Mouse (Mus musculus): ENCODE measurements around the gene Olfr1377. TPM values are rescaled to one million over a fixed set of nuclear protein-coding genes. Genes with fewer than 3 reads are reported as not detected.

Gene Olfr1377
- total and polyA plus RNA-seq, 3 experiments, result not detected

DNA sequence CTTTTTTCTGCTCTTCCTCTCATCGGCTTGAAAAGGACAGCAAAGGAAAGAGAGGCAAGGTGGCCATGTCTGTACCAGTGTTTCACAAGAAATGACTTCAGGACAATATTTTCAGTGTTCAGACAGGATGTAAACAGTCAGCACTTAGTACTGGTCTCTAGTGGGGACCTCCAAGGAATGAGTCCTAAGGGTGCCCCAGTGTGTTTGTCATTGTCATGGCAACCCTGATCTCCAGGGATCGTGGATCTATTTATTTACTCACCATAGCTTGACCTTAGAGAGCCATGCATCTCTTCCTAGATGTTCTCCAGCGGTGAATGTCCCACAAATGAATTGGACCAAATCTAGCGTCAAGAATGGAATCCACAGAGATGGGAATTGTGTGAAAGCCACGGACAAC, 21.5 kb downstream of the Olfr1377 start, which contains the start of gene Olfr51:
Gene Olfr51, plus strand, starts transcription at position 301 of the 400 bp plus-strand sequence.
- Histone ChIP-seq H3K4me2 (ENCODE audit: insufficient read depth, low read depth, poor library complexity, severe bottlenecking) (no peak within 1 kb of the TSS), H3K9me3 (replicated peaks; ENCODE audit: low read length) (no peaks in the 10 kb centered on the region), H3K79me2 (replicated peaks; ENCODE audit: control insufficient read depth, extremely low read depth, insufficient read depth, poor library complexity, severe bottlenecking) (no peaks in the 10 kb centered on the region), H3K4me1 (ENCODE audit: control insufficient read depth in 1 of 2, insufficient read depth in 2 of 2) (no peaks in the 10 kb centered on the region), H3K27me3 (replicated peaks) (peaks cover 75% of the 10 kb centered on the region), H3K27ac (ENCODE audit: insufficient read depth, low read depth) (no peak within 1 kb of the TSS), H3K9ac (ENCODE audit: insufficient read depth, low read depth) (no peak within 1 kb of the TSS), H3K4me3 (replicated peaks in 1 of 3; ENCODE audit: low read depth in 2 of 3, low read length in 2 of 3, poor library complexity in 1 of 3) (no peak within 1 kb of the TSS), H3K36me3 (replicated peaks in 1 of 2; ENCODE audit: control insufficient read depth in 1 of 2, insufficient read depth in 1 of 2, low read length in 1 of 2) (no peaks in the 10 kb centered on the region)
- dilution Hi-C loops (cut with MboI; ENCODE audit: extremely low pct_ligation_motif_present, extremely low pct_unique_long_range_greater_than_20kb, low sequenced_read_pairs) (no loop called here), in situ Hi-C loops (cut with MboI; ENCODE audit: low pct_ligation_motif_present, low pct_unique_long_range_greater_than_20kb, low sequenced_read_pairs) (no loop called here)
- DNase-seq (ENCODE audit: extremely low read depth), result no peak
- TF ChIP-seq E2F4 (IDR thresholded peaks at IDR 0.05; ENCODE audit: insufficient replicate concordance, low read depth, low read length), result no peak
- TF ChIP-seq RCOR1 (conservative IDR thresholded peaks at IDR 0.05; ENCODE audit: low read depth, low read length), result no peak
- no peak for TF ChIP-seq POLR2AphosphoS2 (IDR thresholded peaks at IDR 0.05; ENCODE audit: low read depth, low read length)
- no peak for TF ChIP-seq NELFE (IDR thresholded peaks at IDR 0.05; ENCODE audit: low read depth, low read length)
- TF ChIP-seq KAT2A (IDR thresholded peaks at IDR 0.05; ENCODE audit: insufficient replicate concordance, low read length), result no peak
- no peak for TF ChIP-seq POLR2A (IDR thresholded peaks at IDR 0.05; ENCODE audit: low read depth, low read length)
- no peak for TF ChIP-seq ZC3H11A (IDR thresholded peaks at IDR 0.05; ENCODE audit: low read depth, low read length)
- no peak for TF ChIP-seq MAZ (IDR thresholded peaks at IDR 0.05; ENCODE audit: low read depth, low read length)
- no peak for TF ChIP-seq SMC3 (IDR thresholded peaks at IDR 0.05; ENCODE audit: low read depth, low read length)
- TF ChIP-seq UBTF (IDR thresholded peaks at IDR 0.05; ENCODE audit: low read depth, low read length), result no peak
- no peak for TF ChIP-seq MXI1 (IDR thresholded peaks at IDR 0.05; ENCODE audit: low read depth, low read length)
- no peak for TF ChIP-seq MEF2A (IDR thresholded peaks at IDR 0.05; ENCODE audit: borderline replicate concordance, low read depth, low read length)
- no peak for TF ChIP-seq JUN (IDR thresholded peaks at IDR 0.05; ENCODE audit: insufficient read depth, low read depth, low read length)
- TF ChIP-seq EP300 (IDR thresholded peaks at IDR 0.05; ENCODE audit: low read length), result no peak
- TF ChIP-seq CHD2 (IDR thresholded peaks at IDR 0.05; ENCODE audit: low read length), result no peak
- TF ChIP-seq ZKSCAN1 (IDR thresholded peaks at IDR 0.05; ENCODE audit: borderline replicate concordance, low read depth, low read length), result no peak
- TF ChIP-seq JUND (conservative IDR thresholded peaks at IDR 0.05; ENCODE audit: low read depth, low read length), result no peak
- no peak for TF ChIP-seq TBP (conservative IDR thresholded peaks at IDR 0.05; ENCODE audit: low read depth, low read length)
- no peak for TF ChIP-seq TCF12 (IDR thresholded peaks at IDR 0.05; ENCODE audit: low read depth, low read length)

DNA sequence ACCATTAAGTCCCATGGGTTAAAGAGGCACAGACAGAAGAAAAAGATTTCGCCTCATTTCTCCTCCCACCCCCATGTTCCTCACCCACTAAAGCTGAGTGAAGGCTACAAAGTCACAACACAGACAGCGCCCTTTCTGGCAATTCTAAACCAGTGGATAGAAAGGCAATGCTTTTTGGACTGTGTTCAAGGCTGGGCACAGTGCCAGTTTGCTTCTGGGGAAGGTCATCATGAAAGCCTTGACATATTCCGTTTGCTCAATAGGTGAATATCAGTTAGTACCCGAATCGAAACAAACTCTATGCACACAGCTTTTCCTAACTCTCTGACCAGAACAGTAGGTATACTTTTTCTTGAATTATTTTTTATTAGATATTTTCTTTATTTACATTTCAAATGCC, 30.1 kb downstream of the Olfr1377 start:
- Histone ChIP-seq H3K9me3 (replicated peaks; ENCODE audit: low read length) (peaks cover 2% of the 10 kb centered on the region), H3K4me3 (replicated peaks in 1 of 3; ENCODE audit: low read depth in 2 of 3, low read length in 2 of 3, poor library complexity in 1 of 3) (no peak overlapping the region), H3K27ac (ENCODE audit: insufficient read depth, low read depth) (no peak overlapping the region), H3K9ac (ENCODE audit: insufficient read depth, low read depth) (no peak overlapping the region), H3K36me3 (replicated peaks in 1 of 2; ENCODE audit: control insufficient read depth in 1 of 2, insufficient read depth in 1 of 2, low read length in 1 of 2) (no peaks in the 10 kb centered on the region), H3K4me2 (ENCODE audit: insufficient read depth, low read depth, poor library complexity, severe bottlenecking) (no peak overlapping the region), H3K27me3 (replicated peaks) (peaks cover 53% of the 10 kb centered on the region), H3K79me2 (replicated peaks; ENCODE audit: control insufficient read depth, extremely low read depth, insufficient read depth, poor library complexity, severe bottlenecking) (no peaks in the 10 kb centered on the region), H3K4me1 (ENCODE audit: control insufficient read depth in 1 of 2, insufficient read depth in 2 of 2) (no peaks in the 10 kb centered on the region)
- no peak for DNase-seq (ENCODE audit: extremely low read depth)
- no peak for TF ChIP-seq SMC3 (IDR thresholded peaks at IDR 0.05; ENCODE audit: low read depth, low read length)
- in situ Hi-C loops (cut with MboI; ENCODE audit: low pct_ligation_motif_present, low pct_unique_long_range_greater_than_20kb, low sequenced_read_pairs), result no loop called here
- dilution Hi-C loops (cut with MboI; ENCODE audit: extremely low pct_ligation_motif_present, extremely low pct_unique_long_range_greater_than_20kb, low sequenced_read_pairs), result no loop called here

Measured in CH12.LX (cell line).